ENCODE assay signal across 10 mouse cellular contexts in the genomic region with DNA sequence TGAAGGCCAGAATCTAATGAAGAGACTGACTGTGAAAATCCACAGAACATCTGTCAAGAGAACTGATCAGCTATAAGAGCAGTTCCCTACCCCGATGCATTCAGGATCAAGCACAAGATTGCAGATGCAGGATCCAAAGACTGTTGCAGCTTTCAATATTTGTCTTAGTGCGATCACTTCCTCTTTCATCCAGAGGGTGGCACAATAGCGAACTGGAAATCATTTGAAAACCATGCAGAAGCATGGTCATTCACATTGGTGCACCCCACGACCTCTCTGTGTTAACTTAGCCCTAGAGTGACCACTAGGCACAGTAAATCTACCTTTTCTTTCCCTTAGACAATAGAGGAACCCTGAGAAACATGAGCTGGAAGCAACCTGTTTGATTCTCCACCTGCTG. TPM values are rescaled to one million over a fixed set of nuclear protein-coding genes. Genes with fewer than 3 reads are reported as not detected.
DNase-seq lines count a peak whose midpoint lies in the region; ATAC-seq and TF ChIP-seq lines count a peak whose summit lies in the region.
"Had no signal": no experiment of that assay in that cellular context is flagged by ENCODE, and none has a peak within 500 bp of the region (broad histone marks: within the 10 kb centered on the region; RNA-seq: fewer than 3 reads in every experiment).

No protein-coding gene starts in this region.

- H3K4me3 ChIP-seq in kidney, postnatal 0 days (replicated peaks; ENCODE audit: low read depth, low read length): no peak overlapping the region

- H3K36me3 ChIP-seq in kidney, postnatal 0 days (ENCODE audit: insufficient read depth, low read length): no peaks in the 10 kb centered on the region

- H3K27ac ChIP-seq in kidney, postnatal 0 days: no peak overlapping the region

- DNase-seq in cerebellum, postnatal 10 days: peak; percentile 31 to 47
- peak; percentile 0 for DNase-seq in kidney, postnatal 0 days (ENCODE audit: low spot score)
- DNase-seq in kidney, adult 8-10 months: no peak
- peak; percentile 61 for DNase-seq in 3T3-L1 (ENCODE audit: low read depth, low spot score)
- DNase-seq in embryo, embryonic 10.5 days (ENCODE audit: low spot score): peak; percentile 51
- no peak for DNase-seq in thymus, adult 18-20 months
- no peak for DNase-seq in c-Kit-positive CD71-positive TER-119-positive erythroid progenitor cells, embryonic 14.5 days (ENCODE audit: low spot score)
- DNase-seq: kidney, adult 9 months; liver had no signal

- no peaks in the 10 kb centered on the region for H3K27me3 ChIP-seq in kidney, postnatal 0 days (ENCODE audit: insufficient read depth, low read length)

- TF ChIP-seq CTCF in kidney, postnatal 0 days (IDR thresholded peaks at IDR 0.05; ENCODE audit: low read depth): peak; percentile 58

- H3K9ac ChIP-seq in kidney, postnatal 0 days (ENCODE audit: low read depth, low read length): no peak overlapping the region

- no peaks in the 10 kb centered on the region for H3K4me1 ChIP-seq in kidney, postnatal 0 days (replicated peaks; ENCODE audit: insufficient read depth, low read length)

- H3K9me3 ChIP-seq in kidney, postnatal 0 days (replicated peaks; ENCODE audit: low read length): no peaks in the 10 kb centered on the region

- ATAC-seq in cerebellum, adult (ENCODE audit: insufficient number of reproducible peaks, low FRiP score, low TSS enrichment): no peak
- no peak for ATAC-seq in kidney, postnatal 0 days (replicated peaks; ENCODE audit: low FRiP score, low read depth)

- 45% methylated on average over 4 of the region's 4 CpGs for WGBS in kidney, postnatal 0 days

- no peak overlapping the region for H3K4me2 ChIP-seq in kidney, postnatal 0 days (ENCODE audit: low read length)

RNA-seq across cellular contexts. Expression of gene Pak3, which starts 55.8 kb away (rescaled TPM):
- 2.1 and 2.9 TPM in 2 replicates for polyA plus RNA-seq in kidney, postnatal 0 days (2015; fragmentation: Nextera tagmentation; extraction: Ambion mirVana)

Comparison
In these comparisons a context has a peak if more than half of its experiments do, and no peak if none do; other contexts are left out.
1. DNase-seq: peak in cerebellum, postnatal 10 days (2 of 2), kidney, postnatal 0 days (single experiment), 3T3-L1 (single experiment) and embryo, embryonic 10.5 days (single experiment); none in kidney, adult 8-10 months (0 of 2), thymus, adult 18-20 months (0 of 2) and c-Kit-positive CD71-positive TER-119-positive erythroid progenitor cells, embryonic 14.5 days (single experiment).